Mouse (Mus musculus): ENCODE measurements around the gene Mcm2. TPM values are rescaled to one million over a fixed set of nuclear protein-coding genes. Genes with fewer than 3 reads are reported as not detected.
A peak's percentile ranks its signal among the peaks of the same experiment; 100 is the strongest.

Mcm2 gene
- polyA plus RNA-seq, 1 experiment from 2014 or later: 107 TPM

DNA sequence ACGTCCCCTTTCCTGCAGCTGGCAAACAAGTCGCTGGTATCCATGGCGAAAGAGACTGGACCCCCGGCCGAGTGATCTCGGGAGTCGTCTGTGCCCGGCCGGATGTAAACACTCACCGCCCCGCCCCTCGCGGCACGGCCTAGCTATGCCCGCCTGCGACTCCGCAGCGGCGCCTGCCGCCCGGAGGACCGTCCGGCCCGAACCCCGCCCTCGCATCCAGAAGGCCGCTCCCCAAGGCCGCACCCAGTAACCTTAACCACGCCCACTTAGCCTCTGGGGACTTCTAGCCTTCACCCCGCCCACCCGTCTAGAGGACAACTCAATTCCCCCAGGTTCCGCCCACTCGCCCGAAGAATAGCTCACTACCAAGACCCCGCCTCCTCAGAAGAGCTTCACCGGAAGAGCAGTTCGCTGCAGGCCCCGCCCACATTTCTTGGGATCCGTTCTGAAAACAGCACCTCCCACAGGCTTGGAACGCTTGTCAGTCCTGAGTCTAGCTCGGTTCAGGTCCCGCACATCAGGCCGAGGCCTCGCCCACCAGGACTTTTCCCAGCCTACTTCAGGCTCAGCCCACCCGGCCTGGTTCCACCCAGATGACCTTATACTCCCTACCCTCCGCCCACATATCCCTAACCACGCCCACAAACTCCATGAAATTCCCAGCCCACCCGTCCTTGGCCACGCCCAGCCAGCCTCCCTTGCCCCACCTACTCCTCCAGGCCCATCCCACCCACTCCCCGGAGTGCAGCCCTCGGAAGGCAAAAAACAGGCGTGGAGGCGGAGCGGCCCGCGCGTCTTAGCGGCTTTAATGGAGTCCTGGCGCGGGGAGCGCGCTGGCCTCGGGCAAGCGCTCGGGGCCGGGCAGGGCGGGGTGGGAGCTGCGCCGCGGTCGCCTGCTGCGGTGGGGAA lies 56.5 kb downstream of the Mcm2 start, which contains the start of gene Abtb1:
TSS of gene Abtb1 (minus strand) at position 204 of the 909 bp plus-strand sequence.
- WGBS: under 1% methylated on average over 72 of the region's 72 CpGs
- Histone ChIP-seq H3K4me3 (replicated peaks) (peak within 1 kb of the TSS; percentile 79), H3K27ac (peak within 1 kb of the TSS; percentile 84), H3K36me3 (0 out of 2 replicates have a peak, but pooled peaks cover 2% of the 10 kb centered on the region), H3K4me2 (replicated peaks) (peak within 1 kb of the TSS; percentile 95), H3K9me3 (no peaks in the 10 kb centered on the region), H3K27me3 (replicated peaks) (no peaks in the 10 kb centered on the region), H3K4me1 (replicated peaks) (peaks cover 19% of the 10 kb centered on the region), H3K9ac (peak within 1 kb of the TSS; percentile 86)
- ATAC-seq: peak; percentile 98

- Histone ChIP-seq H3K27me3 (replicated peaks) (no peaks in the 10 kb centered on the region), H3K4me3 (replicated peaks) (peak overlapping the region; percentile 79), H3K4me1 (replicated peaks) (peaks cover 19% of the 10 kb centered on the region), H3K9ac (peak overlapping the region; percentile 82), H3K4me2 (replicated peaks) (peak overlapping the region; percentile 95), H3K27ac (peak overlapping the region; percentile 81), H3K9me3 (no peaks in the 10 kb centered on the region), H3K36me3 (0 out of 2 replicates have a peak, but pooled peaks cover 2% of the 10 kb centered on the region)
- ATAC-seq: peak; percentile 22; the same call in 1 of the 2 replicates
- under 1% methylated on average over 22 of the region's 22 CpGs for WGBS
Observed at GRCm38 (mm10) chr6:88841514-88841780, 57.1 kb downstream of the Mcm2 start.

DNA sequence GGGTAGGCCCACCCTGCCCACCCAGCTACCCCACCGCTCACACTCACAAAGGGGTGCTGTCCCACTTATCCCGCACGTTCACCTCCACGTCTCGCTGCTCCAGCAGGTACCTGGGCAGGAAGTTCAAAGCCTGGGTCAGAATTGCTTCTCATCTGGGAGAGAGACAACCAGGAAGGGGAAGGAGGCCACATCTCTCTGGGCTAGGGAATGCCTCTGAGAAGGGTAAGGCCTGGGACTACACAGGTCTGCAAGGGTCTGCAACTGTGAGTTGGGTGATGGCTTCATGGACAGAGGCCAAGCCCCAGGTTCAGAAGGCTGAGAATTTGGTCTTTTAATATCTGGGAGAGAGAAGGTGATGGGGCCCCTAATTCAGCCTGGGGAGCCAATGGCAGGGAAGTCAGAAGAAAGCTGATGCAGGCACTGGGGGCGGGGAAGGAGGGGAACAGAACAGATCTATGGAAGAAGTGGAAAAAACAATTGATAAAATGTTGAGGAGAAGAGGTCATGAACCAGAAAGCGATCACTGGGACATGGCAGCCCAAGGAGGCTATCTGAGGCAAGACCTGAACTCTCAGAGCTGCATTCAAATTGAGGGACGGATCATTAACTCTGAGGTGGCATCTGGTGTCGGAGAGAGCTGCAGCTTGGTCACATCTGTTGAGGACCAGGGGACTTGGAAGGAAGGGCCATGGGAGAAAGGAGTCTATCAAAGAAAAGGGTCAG lies 57.6 kb downstream of the Mcm2 start:
- Histone ChIP-seq H3K4me2 (replicated peaks) (peak overlapping the region; percentile 95), H3K27me3 (replicated peaks) (no peaks in the 10 kb centered on the region), H3K4me1 (replicated peaks) (peaks cover 19% of the 10 kb centered on the region), H3K4me3 (replicated peaks) (peak overlapping the region; percentile 79), H3K9me3 (no peaks in the 10 kb centered on the region), H3K36me3 (0 out of 2 replicates have a peak, but pooled peaks cover 2% of the 10 kb centered on the region), H3K27ac (peak overlapping the region; percentile 81), H3K9ac (peak overlapping the region; percentile 82)
- no peak for ATAC-seq
- WGBS: 57% methylated on average over 9 of the region's 9 CpGs

GRCm38 (mm10) chr6:88840211-88840610 lies 58.4 kb downstream of the Mcm2 start:
- H3K27ac ChIP-seq: no peak overlapping the region
- H3K9ac ChIP-seq: no peak overlapping the region
- no peaks in the 10 kb centered on the region for H3K27me3 ChIP-seq (replicated peaks)
- H3K4me1 ChIP-seq (replicated peaks): peaks cover 19% of the 10 kb centered on the region
- no peak overlapping the region for H3K4me3 ChIP-seq (replicated peaks)
- H3K4me2 ChIP-seq (replicated peaks): no peak overlapping the region
- no peak for ATAC-seq
- H3K36me3 ChIP-seq: 0 out of 2 replicates have a peak, but pooled peaks cover 2% of the 10 kb centered on the region
- no peaks in the 10 kb centered on the region for H3K9me3 ChIP-seq
- 76% methylated on average over 3 of the region's 3 CpGs for WGBS

DNA sequence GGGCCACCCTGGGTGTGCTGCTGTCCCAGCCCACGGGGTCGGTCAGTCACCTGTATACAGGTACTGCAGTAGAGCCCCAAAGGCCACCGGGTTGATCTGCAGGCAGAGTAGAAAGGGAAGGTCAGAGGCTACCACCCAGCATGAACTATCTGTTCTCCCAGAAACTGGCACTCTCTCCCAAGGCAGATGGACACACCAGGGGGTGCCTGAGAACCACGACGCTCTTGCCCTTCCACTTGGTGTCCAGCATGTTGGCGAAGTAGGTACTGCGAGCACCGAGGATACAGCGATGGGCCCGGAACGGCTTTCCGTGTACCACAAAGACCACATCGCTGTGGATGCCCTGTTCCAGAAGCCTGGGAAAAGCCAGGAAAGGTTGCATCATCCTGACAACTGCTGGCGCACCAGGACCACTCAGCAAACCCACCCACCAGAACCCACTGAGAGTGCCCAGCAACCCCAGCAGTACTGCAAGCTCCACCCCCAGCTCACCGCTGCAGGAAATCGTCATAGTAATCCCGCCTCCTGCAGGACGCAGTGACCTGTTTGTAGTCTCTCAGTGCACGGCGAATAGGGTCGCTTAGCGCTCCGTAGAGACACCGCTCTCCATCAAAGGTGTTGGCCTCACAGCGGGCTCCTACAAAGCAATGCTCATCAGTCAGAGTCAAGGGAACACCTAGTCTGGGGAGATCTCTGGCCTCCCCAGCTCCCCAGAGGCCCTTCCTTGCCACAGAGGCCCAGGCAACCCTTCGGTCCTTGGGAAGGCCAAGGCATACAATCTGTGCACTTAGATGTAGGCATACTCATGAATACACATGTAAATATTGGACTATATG lies 59.2 kb downstream of the Mcm2 start:
- no peak for ATAC-seq
- Histone ChIP-seq H3K27me3 (replicated peaks) (no peaks in the 10 kb centered on the region), H3K9me3 (no peaks in the 10 kb centered on the region), H3K27ac (no peak overlapping the region), H3K4me2 (replicated peaks) (no peak overlapping the region), H3K36me3 (0 out of 2 replicates have a peak, but pooled peaks cover 2% of the 10 kb centered on the region), H3K9ac (no peak overlapping the region), H3K4me3 (replicated peaks) (no peak overlapping the region), H3K4me1 (replicated peaks) (peaks cover 19% of the 10 kb centered on the region)
- 87% methylated on average over 26 of the region's 26 CpGs for WGBS

DNA sequence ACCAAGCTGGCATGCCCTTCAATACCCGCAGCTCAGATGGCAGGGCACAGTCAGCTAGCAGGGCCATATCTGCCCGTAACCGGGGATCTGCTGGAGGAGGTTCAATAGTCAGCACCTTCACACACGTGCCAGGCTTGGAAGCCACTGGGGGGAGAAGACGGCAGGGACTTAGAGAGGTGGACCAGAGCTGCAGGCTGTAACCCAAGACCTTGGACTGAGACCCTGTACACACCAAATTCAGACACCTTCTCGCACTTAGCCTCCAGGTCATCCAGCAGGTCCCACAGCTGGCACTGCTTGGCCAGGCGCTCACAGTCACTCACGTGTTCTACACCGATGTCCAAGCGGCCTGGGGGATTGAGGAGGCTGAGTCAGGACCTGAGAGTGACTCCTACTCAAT lies 60.0 kb downstream of the Mcm2 start:
- Histone ChIP-seq H3K4me1 (replicated peaks) (peaks cover 19% of the 10 kb centered on the region), H3K4me3 (replicated peaks) (no peak overlapping the region), H3K36me3 (0 out of 2 replicates have a peak, but pooled peaks cover 2% of the 10 kb centered on the region), H3K9me3 (no peaks in the 10 kb centered on the region), H3K27ac (no peak overlapping the region), H3K4me2 (replicated peaks) (no peak overlapping the region), H3K9ac (no peak overlapping the region), H3K27me3 (replicated peaks) (no peaks in the 10 kb centered on the region)
- 95% methylated on average over 10 of the region's 10 CpGs for WGBS
- no peak for ATAC-seq

GRCm38 (mm10) chr6:88837999-88838398 lies 60.6 kb downstream of the Mcm2 start:
- Histone ChIP-seq H3K4me2 (replicated peaks) (no peak overlapping the region), H3K4me1 (replicated peaks) (peaks cover 13% of the 10 kb centered on the region), H3K27me3 (replicated peaks) (no peaks in the 10 kb centered on the region), H3K36me3 (0 out of 2 replicates have a peak, but pooled peaks cover 2% of the 10 kb centered on the region), H3K27ac (no peak overlapping the region), H3K9me3 (no peaks in the 10 kb centered on the region), H3K9ac (no peak overlapping the region), H3K4me3 (replicated peaks) (no peak overlapping the region)
- 91% methylated on average over 12 of the region's 12 CpGs for WGBS
- no peak for ATAC-seq

DNA sequence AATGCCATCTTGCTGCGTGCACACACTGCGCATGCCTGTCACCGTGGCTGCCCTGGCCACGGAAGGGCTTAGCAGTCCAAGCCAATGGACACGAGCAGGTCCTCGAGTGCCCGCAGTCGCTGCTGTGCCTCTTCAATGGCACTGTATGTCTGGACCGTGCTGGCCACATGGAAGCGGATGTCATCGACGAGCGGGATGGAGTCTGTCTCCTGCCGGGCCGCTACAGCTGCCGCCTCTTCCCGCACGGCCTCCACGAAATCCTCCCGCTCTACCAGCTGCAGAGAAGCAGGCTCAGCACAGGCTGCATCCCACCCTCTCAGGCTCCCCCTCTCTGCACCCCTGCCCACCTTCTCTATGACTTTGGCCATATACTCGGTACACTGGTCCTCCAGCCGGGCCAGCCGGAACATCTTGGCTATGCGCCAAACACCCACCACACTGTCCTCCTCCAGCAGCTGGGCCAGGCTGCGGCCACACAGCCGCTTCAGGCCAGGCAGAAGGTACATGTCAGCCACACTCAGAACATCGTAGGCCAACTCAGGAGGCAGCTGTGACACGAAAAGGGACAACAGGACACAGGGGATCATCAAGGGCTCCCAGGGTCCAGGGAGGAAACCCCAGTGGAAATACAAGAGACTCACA lies 62.3 kb downstream of the Mcm2 start:
- Histone ChIP-seq H3K27ac (no peak overlapping the region), H3K4me2 (replicated peaks) (no peak overlapping the region), H3K36me3 (0 out of 2 replicates have a peak, but pooled peaks cover 2% of the 10 kb centered on the region), H3K4me3 (replicated peaks) (no peak overlapping the region), H3K27me3 (replicated peaks) (no peaks in the 10 kb centered on the region), H3K4me1 (replicated peaks) (peaks cover 9% of the 10 kb centered on the region), H3K9ac (no peak overlapping the region), H3K9me3 (no peaks in the 10 kb centered on the region)
- ATAC-seq: no peak
- WGBS: 83% methylated on average over 28 of the region's 28 CpGs

DNA sequence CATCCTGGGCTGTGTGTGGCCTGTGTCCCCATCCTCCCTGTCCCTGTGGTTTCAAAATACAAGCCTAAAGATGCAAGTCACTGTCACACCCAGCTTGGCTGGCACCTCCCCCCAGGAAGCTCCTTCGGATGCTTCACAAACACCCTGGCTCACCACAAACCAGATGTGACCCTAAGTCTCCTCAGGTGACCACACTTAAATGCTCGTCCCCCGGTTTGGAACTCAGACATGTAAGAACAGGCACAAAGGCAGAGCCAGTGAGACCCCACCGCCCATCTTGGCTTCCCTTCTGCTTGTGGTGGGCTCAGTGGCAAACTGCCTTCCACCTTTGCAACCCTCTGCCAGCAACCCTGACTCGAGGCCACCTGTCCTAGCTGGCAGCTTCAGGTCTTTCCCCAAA lies 63.5 kb downstream of the Mcm2 start:
- Histone ChIP-seq H3K36me3 (0 out of 2 replicates have a peak, but pooled peaks cover 2% of the 10 kb centered on the region), H3K4me2 (replicated peaks) (no peak overlapping the region), H3K4me3 (replicated peaks) (no peak overlapping the region), H3K9ac (no peak overlapping the region), H3K9me3 (no peaks in the 10 kb centered on the region), H3K27me3 (replicated peaks) (no peaks in the 10 kb centered on the region), H3K4me1 (replicated peaks) (no peaks in the 10 kb centered on the region), H3K27ac (no peak overlapping the region)
- 79% methylated on average over 5 of the region's 5 CpGs for WGBS
- ATAC-seq: no peak
